Mouse (Mus musculus): ENCODE measurements at regions not wholly inside any gene's neighbourhood (a gene's known extent, or its start where the extent isn't known, plus 50 kb on each side); places are given as distances from the start of the nearest gene placed in this dataset.
A peak's percentile ranks its signal among the peaks of the same experiment; 100 is the strongest.

GRCm38 (mm10) chr19:53464681-53465080 lies 64.2 kb upstream of the Dusp5 start:
- H3K79me2 ChIP-seq (ENCODE audit: control insufficient read depth, insufficient read depth, low read length, poor library complexity): no peaks in the 10 kb centered on the region
- peak; percentile 93 for DNase-seq (ENCODE audit: low read depth, low spot score)
- H3K9me3 ChIP-seq (replicated peaks; ENCODE audit: insufficient read depth, low read length): no peaks in the 10 kb centered on the region
- H3K4me3 ChIP-seq (ENCODE audit: control insufficient read depth in 1 of 2, insufficient read depth in 1 of 2, low read depth in 2 of 2, low read length in 2 of 2): 0 out of 4 replicates have a peak overlapping the region, but pooled peaks of 1 of the 2 experiments have one; percentile 0
- no peak overlapping the region for H3K9ac ChIP-seq (ENCODE audit: control insufficient read depth, low read depth, low read length, poor library complexity, severe bottlenecking)
- peaks cover 5 to 21% of the 10 kb centered on the region in 2 experiments for H3K4me1 ChIP-seq (ENCODE audit: control insufficient read depth in 1 of 2, insufficient read depth in 2 of 2, low read length in 2 of 2)
- peak overlapping the region; percentile 33 for H3K27ac ChIP-seq (ENCODE audit: control insufficient read depth, low read depth, low read length)
- H3K27me3 ChIP-seq (ENCODE audit: control insufficient read depth in 1 of 2, insufficient read depth in 2 of 2, low read length in 2 of 2): no peaks in the 10 kb centered on the region
- H3K36me3 ChIP-seq (ENCODE audit: control insufficient read depth in 1 of 2, insufficient read depth in 2 of 2, low read length in 2 of 2): peaks cover 0 to 15% of the 10 kb centered on the region in 2 experiments; a peak in 2 of 4 replicates
- TF ChIP-seq SMC3 (IDR thresholded peaks at IDR 0.05; ENCODE audit: low read depth, low read length) (no peak), KAT2A (conservative IDR thresholded peaks at IDR 0.05; ENCODE audit: low read depth, low read length) (no peak; the same call in 1 of the 2 replicates), MEF2A (IDR thresholded peaks at IDR 0.05; ENCODE audit: extremely low read depth, insufficient replicate concordance, low read depth, low read length, poor library complexity, severe bottlenecking) (0 out of 2 replicates have a peak, but pooled peaks have one; percentile 27), SIN3A (IDR thresholded peaks at IDR 0.05; ENCODE audit: low read length) (peak; percentile 82), MXI1 (IDR thresholded peaks at IDR 0.05; ENCODE audit: low read depth, low read length) (no peak), ZMIZ1 (IDR thresholded peaks at IDR 0.05; ENCODE audit: low read depth, low read length) (no peak), CTCF (IDR thresholded peaks at IDR 0.05 in 2 of 3, conservative IDR thresholded peaks at IDR 0.05 in 1 of 3; ENCODE audit: control insufficient read depth in 1 of 3, insufficient read depth in 1 of 3, low read depth in 2 of 3, low read length in 3 of 3, poor library complexity in 1 of 3, severe bottlenecking in 1 of 3) (no peak), CHD2 (IDR thresholded peaks at IDR 0.05; ENCODE audit: low read length) (no peak), UBTF (IDR thresholded peaks at IDR 0.05; ENCODE audit: borderline replicate concordance, insufficient read depth, low read depth, low read length) (no peak), ZKSCAN1 (IDR thresholded peaks at IDR 0.05; ENCODE audit: low read depth, low read length) (no peak), GABPA (IDR thresholded peaks at IDR 0.05; ENCODE audit: low read depth, low read length) (peak; percentile 74; the same call in 1 of the 2 replicates), USF2 (IDR thresholded peaks at IDR 0.05; ENCODE audit: borderline replicate concordance in 1 of 2, insufficient read depth in 1 of 2, low read depth in 1 of 2, low read length in 2 of 2) (no peak), TBP (IDR thresholded peaks at IDR 0.05; ENCODE audit: low read depth, low read length) (no peak), POLR2AphosphoS2 (IDR thresholded peaks at IDR 0.05; ENCODE audit: low read length) (no peak), ZNF384 (IDR thresholded peaks at IDR 0.05; ENCODE audit: low read depth, low read length) (no peak), GATA1 (IDR thresholded peaks at IDR 0.05; ENCODE audit: low read depth, low read length) (peak; percentile 94), POLR2AphosphoS5 (IDR thresholded peaks at IDR 0.05; ENCODE audit: borderline replicate concordance, low read depth, low read length) (no peak), TCF12 (IDR thresholded peaks at IDR 0.05; ENCODE audit: low read depth, low read length) (peak; percentile 91), NRF1 (IDR thresholded peaks at IDR 0.05; ENCODE audit: insufficient read depth, low read depth, low read length, poor library complexity, severe bottlenecking) (no peak), JUND (IDR thresholded peaks at IDR 0.05; ENCODE audit: low read depth, low read length) (peak; percentile 79; the same call in 1 of the 2 replicates), ETS1 (IDR thresholded peaks at IDR 0.05; ENCODE audit: low read depth, low read length) (peak; percentile 96), TAL1 (IDR thresholded peaks at IDR 0.05; ENCODE audit: low read length) (peak; percentile 82), HCFC1 (IDR thresholded peaks at IDR 0.05; ENCODE audit: low read depth, low read length) (peak; percentile 62), BHLHE40 (IDR thresholded peaks at IDR 0.05; ENCODE audit: borderline replicate concordance, low read depth, low read length) (peak; percentile 76), CHD1 (IDR thresholded peaks at IDR 0.05; ENCODE audit: low read depth, low read length) (no peak), NELFE (IDR thresholded peaks at IDR 0.05; ENCODE audit: low read depth, low read length) (peak; percentile 26; the same call in 1 of the 2 replicates), RAD21 (IDR thresholded peaks at IDR 0.05; ENCODE audit: low read depth, low read length) (no peak), RCOR1 (IDR thresholded peaks at IDR 0.05; ENCODE audit: low read depth, low read length) (peak; percentile 98), MAFK (IDR thresholded peaks at IDR 0.05; ENCODE audit: borderline replicate concordance, low read depth, low read length) (peak; percentile 71), MAZ (IDR thresholded peaks at IDR 0.05; ENCODE audit: low read depth, low read length) (peak; percentile 45; the same call in 1 of the 2 replicates), POLR2A (IDR thresholded peaks at IDR 0.05; ENCODE audit: control insufficient read depth in 1 of 2, insufficient read depth in 1 of 2, low read depth in 1 of 2, low read length in 2 of 2, poor library complexity in 1 of 2) (no peak), MYB (IDR thresholded peaks at IDR 0.05; ENCODE audit: low read depth, low read length) (peak; percentile 97), ELF1 (IDR thresholded peaks at IDR 0.05; ENCODE audit: low read depth, low read length) (peak; percentile 79), USF1 (IDR thresholded peaks at IDR 0.05; ENCODE audit: low read depth, low read length) (peak; percentile 50), ZC3H11A (IDR thresholded peaks at IDR 0.05; ENCODE audit: low read depth, low read length) (no peak; the same call in 1 of the 2 replicates), MYC (IDR thresholded peaks at IDR 0.05; ENCODE audit: low read depth, low read length) (peak; percentile 64), E2F4 (IDR thresholded peaks at IDR 0.05; ENCODE audit: borderline replicate concordance, low read depth, low read length) (no peak)
